Mouse (Mus musculus): ENCODE data around the gene Kank2. TPM values are rescaled to one million over a fixed set of nuclear protein-coding genes. Genes with fewer than 3 reads are reported as not detected.

Gene Kank2
- total RNA-seq, 2 experiments from 2014 or later, result 17.9 to 21.2 TPM

- no peak for DNase-seq
- intact Hi-C loops (cut with DNase I; ENCODE audit: low total_unique reads), result no loop called here
These were observed 39.7 kb downstream of the Kank2 start for GRCm38 (mm10) chr9:21758576-21759529.

GRCm38 (mm10) chr9:21754516-21755321, 43.8 kb downstream of the Kank2 start:
- DNase-seq, result peak; percentile 38
- intact Hi-C loops (cut with DNase I; ENCODE audit: low total_unique reads), result no loop called here

GRCm38 (mm10) chr9:21754003-21754402, 44.5 kb downstream of the Kank2 start:
- peak; percentile 87 for DNase-seq
- intact Hi-C loops (cut with DNase I; ENCODE audit: low total_unique reads), result no loop called here

- intact Hi-C loops (cut with DNase I; ENCODE audit: low total_unique reads), result no loop called here
- DNase-seq, result peak; percentile 63
These were observed 46.2 kb downstream of the Kank2 start for GRCm38 (mm10) chr9:21752252-21752792.

- peak; percentile 70 for DNase-seq
- intact Hi-C loops (cut with DNase I; ENCODE audit: low total_unique reads), result no loop called here
These were observed 47.2 kb downstream of the Kank2 start for GRCm38 (mm10) chr9:21751347-21751746.

GRCm38 (mm10) chr9:21750370-21750769, 48.2 kb downstream of the Kank2 start:
- DNase-seq, result no peak
- intact Hi-C loops (cut with DNase I; ENCODE audit: low total_unique reads), result no loop called here

- intact Hi-C loops (cut with DNase I; ENCODE audit: low total_unique reads), result loop anchor here (5.0 to 10.0 kb wide), 2 partner anchors 53 to 125 kb away; no protein-coding TSS in a partner anchor
- no peak for DNase-seq
These were observed 49.0 kb downstream of the Kank2 start for GRCm38 (mm10) chr9:21749382-21750118.

GRCm38 (mm10) chr9:21748491-21748890, 50.1 kb downstream of the Kank2 start:
- no peak for DNase-seq
- intact Hi-C loops (cut with DNase I; ENCODE audit: low total_unique reads), result loop anchor here (5.0 to 10.0 kb wide), 2 partner anchors 54 to 126 kb away; no protein-coding TSS in a partner anchor

GRCm38 (mm10) chr9:21748033-21748432, 50.5 kb downstream of the Kank2 start:
- DNase-seq, result no peak
- intact Hi-C loops (cut with DNase I; ENCODE audit: low total_unique reads), result loop anchor here (5.0 to 10.0 kb wide), 2 partner anchors 54 to 127 kb away; no protein-coding TSS in a partner anchor

- intact Hi-C loops (cut with DNase I; ENCODE audit: low total_unique reads), result loop anchor here (5.0 to 10.0 kb wide), 2 partner anchors 55 to 127 kb away; no protein-coding TSS in a partner anchor
- no peak for DNase-seq
These were observed 51.2 kb downstream of the Kank2 start for GRCm38 (mm10) chr9:21747238-21747774.

GRCm38 (mm10) chr9:21741514-21741913, 57.0 kb downstream of the Kank2 start:
- no peak for DNase-seq
- intact Hi-C loops (cut with DNase I; ENCODE audit: low total_unique reads), result loop anchor here (10.0 kb wide), 1 partner anchor 133 kb away; no protein-coding TSS in a partner anchor

- no peak for DNase-seq
- intact Hi-C loops (cut with DNase I; ENCODE audit: low total_unique reads), result loop anchor here (10.0 kb wide), 1 partner anchor 134 kb away; no protein-coding TSS in a partner anchor
These were observed 58.1 kb downstream of the Kank2 start for GRCm38 (mm10) chr9:21740427-21740826.

GRCm38 (mm10) chr9:21738776-21739175, 59.8 kb downstream of the Kank2 start:
- intact Hi-C loops (cut with DNase I; ENCODE audit: low total_unique reads), result no loop called here
- DNase-seq, result no peak

- no peak for DNase-seq
- intact Hi-C loops (cut with DNase I; ENCODE audit: low total_unique reads), result no loop called here
These were observed 61.4 kb downstream of the Kank2 start for GRCm38 (mm10) chr9:21737188-21737587.

- intact Hi-C loops (cut with DNase I; ENCODE audit: low total_unique reads), result no loop called here
These were observed 62.0 kb downstream of the Kank2 start for GRCm38 (mm10) chr9:21736580-21736979.

GRCm38 (mm10) chr9:21735126-21735525, 63.4 kb downstream of the Kank2 start:
- intact Hi-C loops (cut with DNase I; ENCODE audit: low total_unique reads), result no loop called here
- DNase-seq, result no peak

More at GRCm38 (mm10) chr9:21736580-21736979, 62.0 kb downstream of the Kank2 start:
- no peak for DNase-seq

GRCm38 (mm10) chr9:21733989-21734388, 64.6 kb downstream of the Kank2 start:
- intact Hi-C loops (cut with DNase I; ENCODE audit: low total_unique reads), result no loop called here
- DNase-seq, result no peak

GRCm38 (mm10) chr9:21733446-21733845, 65.1 kb downstream of the Kank2 start:
- intact Hi-C loops (cut with DNase I; ENCODE audit: low total_unique reads), result no loop called here

GRCm38 (mm10) chr9:21732288-21732687, 66.3 kb downstream of the Kank2 start:
- intact Hi-C loops (cut with DNase I; ENCODE audit: low total_unique reads), result no loop called here
- DNase-seq, result no peak

More at GRCm38 (mm10) chr9:21733446-21733845, 65.1 kb downstream of the Kank2 start:
- DNase-seq, result no peak
